Mouse (Mus musculus): ENCODE measurements around the gene Csrp3.

Gene Csrp3

GRCm38 (mm10) chr7:48847820-48848650 lies at the start of gene Csrp3:
TSS of gene Csrp3 (minus strand) at chr7:48848033.
- DNase-seq: peak; percentile 97

GRCm38 (mm10) chr7:48896051-48896450 lies 48.2 kb upstream of the Csrp3 start:
- DNase-seq: no peak

- DNase-seq: no peak
Observed at GRCm38 (mm10) chr7:48895475-48895874, 47.6 kb upstream of the Csrp3 start.

GRCm38 (mm10) chr7:48894763-48895162 lies 46.9 kb upstream of the Csrp3 start:
- no peak for DNase-seq

DNA sequence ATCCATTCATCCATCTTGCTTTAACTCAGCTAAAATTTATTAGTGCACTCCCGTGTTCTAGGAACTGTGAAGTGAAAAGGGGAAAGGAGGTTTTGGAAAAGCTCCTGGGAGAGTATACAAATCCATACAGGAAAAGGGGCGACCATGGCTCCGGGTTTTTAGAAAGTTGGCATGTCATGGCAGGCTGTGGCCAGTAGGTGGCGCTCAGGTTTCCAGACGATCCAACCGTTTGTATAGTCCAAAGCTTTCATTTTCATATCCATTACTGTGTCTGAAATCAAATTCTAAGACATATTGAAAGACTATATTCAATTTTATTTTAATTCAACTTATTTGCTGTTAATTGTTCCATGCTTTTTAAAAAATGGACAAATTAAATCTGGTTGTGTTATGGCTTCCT lies 46.3 kb upstream of the Csrp3 start:
- DNase-seq: no peak

DNA sequence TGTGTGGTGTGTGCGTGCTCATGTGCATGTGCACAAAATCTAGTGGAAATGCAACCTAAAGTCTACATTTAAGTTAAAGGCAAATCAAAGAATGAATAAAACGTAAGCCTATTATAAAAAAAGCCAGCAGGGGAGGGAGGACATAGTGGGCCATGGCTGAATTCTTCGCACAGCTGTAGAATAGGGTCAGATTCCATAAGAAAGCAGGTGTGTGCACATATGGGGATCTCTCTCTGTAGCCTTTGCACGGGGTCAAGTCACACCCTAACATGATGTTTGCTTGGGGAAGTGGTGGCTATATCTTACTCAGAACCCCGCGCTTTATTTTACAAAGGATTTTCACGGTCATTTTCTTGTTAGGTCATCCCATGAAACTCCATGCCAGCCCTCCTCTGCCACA lies 45.3 kb upstream of the Csrp3 start:
- DNase-seq: no peak

GRCm38 (mm10) chr7:48891029-48891428 lies 43.2 kb upstream of the Csrp3 start:
- no peak for DNase-seq

DNA sequence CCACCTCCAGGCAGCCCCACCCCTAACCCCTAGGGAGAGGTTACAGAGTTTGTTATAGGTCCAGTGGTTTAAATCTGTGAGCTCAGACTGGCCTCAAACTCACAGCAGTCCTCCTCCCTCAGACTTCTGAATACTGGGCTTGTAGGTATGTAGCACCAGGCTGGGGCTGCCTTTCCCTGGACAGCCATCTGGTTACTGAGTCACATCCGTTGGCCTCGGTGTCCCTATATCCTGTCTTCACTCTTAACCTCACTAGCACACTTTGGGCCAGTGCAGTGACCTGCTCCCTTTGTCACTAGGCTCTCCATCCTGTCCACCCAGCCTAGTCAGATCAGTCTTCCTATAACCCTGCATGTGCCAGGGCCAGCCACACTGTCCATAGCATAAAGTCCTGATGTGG lies 40.9 kb upstream of the Csrp3 start:
- DNase-seq: no peak

DNA sequence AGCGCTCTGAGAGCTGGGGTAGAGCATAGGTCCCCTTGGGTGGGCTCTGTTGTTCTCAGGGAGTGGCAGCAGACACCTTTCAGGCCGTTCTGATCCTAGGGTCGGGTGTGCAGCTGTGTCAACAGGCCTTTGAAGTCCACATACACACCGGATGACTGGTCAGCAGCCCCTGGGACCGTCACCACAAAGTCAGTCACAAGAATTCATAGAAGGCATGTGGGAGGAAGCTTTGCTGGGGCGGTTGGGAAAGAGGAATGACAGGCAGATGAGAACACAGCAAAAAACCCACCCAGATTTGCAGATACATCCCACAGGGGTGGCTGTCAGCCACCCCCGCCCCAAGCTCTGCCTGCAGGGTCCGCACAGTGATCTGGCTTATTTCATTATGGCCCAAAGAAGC lies 40.1 kb upstream of the Csrp3 start:
- DNase-seq: no peak

GRCm38 (mm10) chr7:48884266-48884611 lies 36.4 kb upstream of the Csrp3 start:
- no peak for DNase-seq

- no peak for DNase-seq
Observed at GRCm38 (mm10) chr7:48883525-48884265, 35.9 kb upstream of the Csrp3 start.

GRCm38 (mm10) chr7:48881971-48882609 lies 34.3 kb upstream of the Csrp3 start:
- DNase-seq: peak; percentile 95

DNA sequence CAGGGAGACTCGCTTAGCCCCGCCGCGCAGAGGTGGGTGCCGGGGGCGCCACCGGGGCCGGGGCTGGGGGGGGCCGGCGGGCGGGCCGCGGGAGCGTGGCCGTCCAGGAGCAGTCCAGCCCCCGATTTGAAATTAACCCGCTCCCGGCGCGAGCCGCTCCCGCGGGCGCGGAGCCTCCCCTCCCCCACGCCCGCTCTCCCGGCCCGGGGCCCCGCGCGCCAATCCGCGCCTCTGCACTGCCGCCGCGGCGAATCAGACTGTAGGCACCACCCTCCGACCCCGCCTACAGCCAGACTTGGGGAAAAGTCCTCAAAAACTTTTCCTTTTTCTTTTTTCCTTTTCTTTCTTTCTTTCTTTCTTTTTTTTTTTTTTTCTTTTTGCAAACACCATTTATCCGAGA lies 33.7 kb upstream of the Csrp3 start, which contains the start of gene E2f8:
E2f8 (minus strand) TSS at position 111 of the 400 bp plus-strand sequence.
- peak; percentile 98 for DNase-seq

DNA sequence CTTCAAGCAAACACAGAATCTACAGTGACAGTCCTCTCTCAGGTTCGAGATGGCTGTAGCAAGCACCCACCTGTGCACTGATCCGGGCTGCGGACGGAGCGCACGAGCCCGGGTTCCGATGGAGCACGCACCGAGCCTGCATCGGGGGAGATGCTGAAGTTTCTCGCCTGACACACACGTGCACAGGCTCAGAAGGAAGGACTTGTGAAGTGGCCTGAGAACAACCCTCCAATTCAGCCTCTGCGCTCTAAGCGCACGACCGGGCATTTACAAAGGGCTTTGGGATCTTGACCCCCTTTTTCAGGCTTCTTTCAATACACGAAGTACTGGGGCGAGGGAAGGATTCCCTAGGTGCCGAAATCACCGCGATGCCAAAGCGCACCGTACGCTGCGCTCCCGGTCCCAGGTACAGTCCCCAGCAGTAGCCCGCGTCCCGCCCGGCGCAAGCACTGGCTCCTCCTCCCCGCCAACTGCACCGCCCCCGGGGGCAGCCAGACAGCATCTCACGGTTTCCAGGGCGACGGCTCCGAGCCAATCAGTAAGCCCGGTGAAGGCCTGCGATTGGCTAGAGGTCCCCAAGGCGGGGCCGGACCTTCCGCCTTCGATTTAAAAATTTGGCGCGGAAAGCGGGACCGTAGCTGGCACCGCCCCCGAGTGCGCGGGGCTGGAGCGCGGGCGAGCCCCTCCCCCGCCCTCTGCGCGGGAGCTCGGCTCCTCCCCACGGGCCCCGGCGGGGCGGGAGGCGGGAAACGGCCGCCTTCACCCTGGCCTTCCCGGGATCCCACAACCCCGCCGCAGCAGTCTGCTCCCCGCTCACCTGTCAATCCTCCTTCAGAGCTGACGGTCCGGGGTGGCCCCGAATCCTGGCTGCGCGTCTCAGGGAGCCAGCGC lies 33.0 kb upstream of the Csrp3 start:
- peak; percentile 100 for DNase-seq

- DNase-seq: no peak
Observed at GRCm38 (mm10) chr7:48879574-48879973, 31.7 kb upstream of the Csrp3 start.

DNA sequence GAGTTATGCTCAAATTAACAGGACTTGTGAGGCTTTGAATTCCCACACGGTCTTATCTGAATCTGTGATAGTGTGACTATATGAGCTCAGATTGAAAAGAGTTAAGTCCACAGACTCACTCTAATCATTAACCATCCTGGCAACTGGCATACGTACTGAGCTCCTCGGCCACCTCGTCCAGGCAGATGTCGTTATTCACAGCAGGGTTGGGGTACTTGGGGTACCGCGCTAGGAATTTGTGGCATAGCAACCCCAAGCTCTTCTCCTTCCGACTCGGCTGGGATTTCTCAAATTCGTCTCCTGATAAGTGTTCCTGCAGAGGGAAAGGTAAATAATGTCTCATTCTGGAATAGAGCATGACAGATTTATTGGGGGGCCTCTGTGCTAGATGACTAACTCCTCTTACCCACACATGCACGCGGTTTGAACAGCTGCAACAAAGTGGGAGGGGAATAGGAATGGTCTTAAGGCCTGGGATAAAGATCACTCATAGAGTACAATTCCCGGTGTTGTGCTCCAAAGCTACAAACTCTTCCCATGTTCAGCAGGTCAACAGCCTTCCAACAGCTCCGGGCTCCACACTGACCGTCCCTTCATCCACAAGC lies 30.1 kb upstream of the Csrp3 start:
- DNase-seq: no peak

DNA sequence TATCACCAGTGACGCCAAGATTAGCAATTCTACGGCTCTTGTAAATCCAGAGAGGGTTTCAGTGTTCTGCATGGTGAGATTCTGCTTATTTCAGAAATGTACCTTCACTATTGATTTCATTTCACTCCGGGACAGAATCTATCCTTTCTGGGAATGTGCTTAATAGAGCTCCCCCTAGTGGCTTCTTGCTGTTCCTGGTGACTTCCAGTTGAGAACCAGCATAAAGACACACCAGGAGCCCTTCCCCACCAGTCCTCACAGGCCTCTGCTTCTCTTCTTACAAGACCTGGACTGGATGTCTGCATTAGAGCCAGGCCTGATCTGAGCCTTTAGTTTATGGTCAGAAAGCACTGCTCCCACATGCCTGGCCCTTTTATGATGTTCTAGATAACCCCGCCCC lies 28.7 kb upstream of the Csrp3 start:
- no peak for DNase-seq

GRCm38 (mm10) chr7:48875096-48875495 lies 27.3 kb upstream of the Csrp3 start:
- DNase-seq: no peak

DNA sequence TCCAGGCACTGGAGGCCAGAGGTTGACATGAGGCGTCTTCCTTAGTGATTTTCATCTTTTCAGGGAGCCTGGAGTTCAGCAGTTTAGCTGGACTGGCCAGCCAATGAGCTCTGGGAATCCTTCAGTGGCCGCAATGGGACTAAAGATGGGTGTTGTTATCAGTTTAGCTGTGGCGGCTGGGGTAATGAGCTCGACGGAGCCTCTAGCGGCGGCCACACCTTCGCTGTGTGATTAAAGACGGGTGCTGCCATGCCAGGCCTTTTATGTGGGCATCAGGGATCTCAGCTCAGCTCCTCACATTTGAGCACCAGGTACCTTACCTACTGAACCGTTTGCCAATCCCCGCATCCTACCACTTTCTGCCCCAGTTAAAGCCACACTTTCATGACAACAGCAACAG lies 23.5 kb upstream of the Csrp3 start:
- no peak for DNase-seq

DNA sequence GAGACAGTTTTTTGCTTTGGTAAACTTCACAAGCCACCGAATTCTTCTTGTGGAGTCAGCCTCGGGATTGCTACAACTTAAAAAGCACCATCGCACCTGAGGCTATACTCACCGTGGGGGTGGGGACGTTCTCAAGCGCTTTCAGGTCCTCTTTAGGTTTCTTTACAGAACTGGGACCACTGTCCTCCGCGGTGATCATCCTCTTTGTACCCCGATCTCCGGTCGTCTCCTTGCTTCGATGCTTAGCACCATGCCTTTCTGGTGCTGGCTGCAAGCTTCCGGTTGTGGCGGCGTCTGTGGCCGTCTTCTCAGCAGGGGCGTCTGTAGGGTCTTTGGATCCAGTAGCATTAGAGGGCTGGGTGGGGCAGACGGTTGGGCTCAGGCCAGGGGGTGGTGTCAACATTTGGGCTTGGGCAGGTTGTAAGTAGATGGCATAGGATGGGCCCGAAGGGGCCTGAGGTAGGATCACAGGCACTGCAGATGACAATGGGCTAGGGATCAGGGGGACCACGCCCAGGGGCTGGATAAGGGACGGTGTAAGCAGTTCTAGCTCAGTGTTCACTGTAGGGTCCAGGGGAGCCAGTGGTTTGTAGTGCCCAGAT lies 22.8 kb upstream of the Csrp3 start:
- DNase-seq: peak; percentile 92

GRCm38 (mm10) chr7:48870144-48870543 lies 22.3 kb upstream of the Csrp3 start:
- no peak for DNase-seq

- DNase-seq: peak; percentile 92
Observed at GRCm38 (mm10) chr7:48867576-48867975, 19.7 kb upstream of the Csrp3 start.
